Mouse (Mus musculus) gastrocnemius, postnatal 14 days (tissue): Measurements from ENCODE around the gene Cyp4a14. TPM values are rescaled to one million over a fixed set of nuclear protein-coding genes. Genes with fewer than 3 reads are reported as not detected.
"Not testable (repeated sequence)": the region's sequence is repeated elsewhere in the genome, so short reads cannot be mapped to it uniquely, and the experiment has no call there.

Experiments used
- DNase-seq: peaks from one replicate; pipeline ENCODE4 v3.0.0; 2021; ENCODE audit warnings: mixed read lengths
- intact Hi-C: fragments of 180-260 bp; cut with DNase I; formaldehyde crosslinking; loops from one replicate; pipeline ENCODE4 v1.15.1; 2025; ENCODE audit warnings: low total_unique reads
- long read RNA-seq, 2 experiments: library from polyadenylated mRNA; stranded (forward); transcript quantifications; one replicate each; pipeline ENCODE4 v2.0.0; 2021
- total RNA-seq, 2 experiments: library from RNA; stranded (reverse); gene quantifications; 2 replicates each; pipeline ENCODE4 v1.2.3; 2021

The Cyp4a14 gene
- not detected for total RNA-seq
- long read RNA-seq, experiment 1: 0 reads
- long read RNA-seq, experiment 2: 0 reads

DNA sequence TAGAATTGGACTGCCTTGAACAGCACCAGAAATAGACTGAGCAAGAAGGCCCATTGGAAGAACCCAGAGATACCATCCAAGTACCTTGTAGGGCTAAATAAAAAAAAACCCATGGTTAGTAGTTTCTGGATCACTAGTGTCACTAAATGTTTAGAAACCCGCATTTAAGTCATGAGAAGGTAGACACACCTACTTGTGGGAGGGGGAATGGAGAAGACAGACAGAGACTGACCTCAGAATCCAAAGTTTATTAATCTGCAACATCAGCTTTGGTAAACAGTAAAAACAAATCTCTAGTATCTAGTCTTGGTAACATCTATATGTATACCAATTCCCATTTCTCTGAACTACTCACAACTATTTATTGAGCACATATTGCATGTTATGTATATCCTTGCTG, at the start of gene Cyp4a14:
Gene Cyp4a14, minus strand, starts transcription at position 142 of the 400 bp plus-strand sequence.
- no peak for DNase-seq
- intact Hi-C loops: no loop called here

- DNase-seq: no peak
- intact Hi-C loops: no loop called here
Measured at GRCm38 (mm10) chr4:115545101-115545500, 49.2 kb upstream of the Cyp4a14 start.

- intact Hi-C loops: no loop called here
- DNase-seq: no peak
Measured at GRCm38 (mm10) chr4:115521766-115522165, 25.8 kb upstream of the Cyp4a14 start.

GRCm38 (mm10) chr4:115519444-115519843, 23.5 kb upstream of the Cyp4a14 start:
- no peak for DNase-seq
- intact Hi-C loops: no loop called here

DNA sequence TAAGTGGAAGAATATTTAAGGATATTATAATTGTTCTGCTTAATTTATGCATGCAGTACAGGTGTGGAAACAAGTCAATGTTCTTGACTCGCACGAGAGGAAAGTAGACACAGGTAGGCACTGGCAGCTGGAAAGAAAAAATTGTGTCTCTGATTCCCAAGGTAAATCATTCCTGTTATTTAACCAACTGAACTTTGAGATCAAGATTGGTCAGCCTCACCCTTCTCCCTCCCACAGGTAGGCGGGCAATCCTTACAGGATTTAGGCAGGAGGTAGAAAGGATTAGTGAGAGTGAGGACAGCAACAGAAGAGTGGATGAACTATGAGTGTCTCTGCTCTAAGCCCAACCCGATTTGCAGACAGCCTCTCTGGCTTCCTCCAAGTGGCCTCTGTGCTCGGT, 22.1 kb upstream of the Cyp4a14 start, which contains the start of gene Cyp4a10:
Gene Cyp4a10, plus strand, starts transcription at position 265 of the 400 bp plus-strand sequence.
- intact Hi-C loops, DNase-seq: not testable (repeated sequence)

- intact Hi-C loops, DNase-seq: not testable (repeated sequence)
Measured at GRCm38 (mm10) chr4:115513964-115514363, 18.0 kb upstream of the Cyp4a14 start.

GRCm38 (mm10) chr4:115497466-115497865, 1.5 kb upstream of the Cyp4a14 start:
- intact Hi-C loops: no loop called here
- no peak for DNase-seq

DNA sequence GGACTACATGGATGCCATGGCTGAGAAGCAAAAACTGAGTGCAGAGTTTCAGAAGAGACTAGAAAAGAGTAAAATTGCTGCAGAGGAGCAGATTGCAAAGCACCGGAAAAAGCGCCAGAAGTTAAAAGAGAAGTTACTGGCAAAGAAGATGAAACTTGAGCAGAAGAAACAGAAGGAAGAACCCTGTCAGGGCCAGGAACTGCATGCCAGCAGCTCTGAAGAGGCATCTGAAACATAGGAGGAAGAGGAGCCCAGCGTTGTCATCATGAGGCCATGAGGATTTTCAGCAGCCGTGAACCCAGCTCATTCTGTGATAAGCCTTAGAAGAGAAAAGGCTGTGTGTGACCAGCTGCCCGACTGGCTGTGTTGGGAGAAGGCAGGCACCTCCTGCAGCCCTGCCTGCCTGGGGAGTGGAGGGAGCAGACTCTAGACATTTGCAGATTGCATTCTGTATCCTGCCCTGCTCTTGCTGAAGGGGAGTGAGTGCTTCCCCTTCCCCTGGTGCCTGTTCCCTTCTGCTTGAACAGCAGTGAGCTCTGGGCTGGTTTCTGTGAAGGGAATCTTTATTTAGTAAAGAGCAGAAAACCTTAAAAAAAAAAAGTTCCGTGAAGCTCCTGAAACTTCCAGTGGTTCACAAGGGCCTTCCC, 14.8 kb downstream of the Cyp4a14 start:
- DNase-seq: no peak
- intact Hi-C loops: no loop called here

DNA sequence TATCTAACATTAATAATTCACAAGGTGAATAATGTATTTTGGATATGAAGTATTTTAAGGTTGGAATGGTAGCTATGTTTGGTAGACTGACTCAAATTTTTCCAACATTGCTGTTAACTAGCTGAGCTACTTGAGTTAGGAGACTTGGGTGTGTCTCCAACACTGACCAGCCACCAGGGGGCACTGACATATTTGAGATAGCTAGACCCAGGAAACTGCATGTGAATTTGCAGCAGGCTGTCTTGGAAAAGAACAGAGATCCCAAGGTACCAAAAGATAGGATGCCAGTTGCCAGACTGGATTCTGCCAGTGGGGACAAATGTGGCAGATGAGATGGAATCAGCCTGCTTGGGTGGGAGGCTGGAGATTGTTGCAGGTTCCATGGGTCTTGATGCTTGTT, 19.9 kb downstream of the Cyp4a14 start:
- not testable (repeated sequence) for DNase-seq
- intact Hi-C loops: loop anchor here (10.0 kb wide), 1 partner anchor 229 kb away; no protein-coding TSS in a partner anchor

GRCm38 (mm10) chr4:115473585-115473984, 22.4 kb downstream of the Cyp4a14 start:
- intact Hi-C loops: loop anchor here (10.0 kb wide), 1 partner anchor 231 kb away; no protein-coding TSS in a partner anchor

DNA sequence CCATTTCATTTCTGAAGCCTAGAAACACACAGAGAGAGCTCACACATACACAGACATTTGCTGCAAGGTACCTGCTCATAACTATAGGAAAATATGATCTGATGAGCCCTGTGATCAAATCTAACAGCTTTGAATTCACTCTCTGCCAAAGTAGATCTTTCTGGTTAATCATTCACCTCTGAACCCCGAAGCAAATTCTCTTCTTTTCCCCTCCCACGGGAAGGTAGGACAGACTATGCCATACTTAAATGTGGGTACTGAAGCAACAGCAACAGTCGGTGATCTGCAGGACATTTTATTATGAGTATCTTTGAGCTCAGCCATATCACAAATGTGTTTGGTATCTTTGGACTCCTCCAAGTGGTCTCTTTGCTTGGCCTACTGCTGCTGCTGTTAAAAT, 43.6 kb downstream of the Cyp4a14 start, which contains the start of gene Cyp4a30b:
Gene Cyp4a30b, plus strand, starts transcription at position 301 of the 400 bp plus-strand sequence.
- DNase-seq: no peak
- intact Hi-C loops: no loop called here

More at GRCm38 (mm10) chr4:115473585-115473984, 22.4 kb downstream of the Cyp4a14 start:
- not testable (repeated sequence) for DNase-seq

- intact Hi-C loops: no loop called here
Measured at GRCm38 (mm10) chr4:115450577-115451137, 45.3 kb downstream of the Cyp4a14 start.

More at GRCm38 (mm10) chr4:115450577-115451137, 45.3 kb downstream of the Cyp4a14 start:
- DNase-seq: no peak

Other genes with a start within 250 kb of the Cyp4a14 start
- not detected for gene Cyp4a12a, start 197.1 kb downstream of the Cyp4a14 start, total RNA-seq
- gene Cyp4a12b, start 84.5 kb downstream of the Cyp4a14 start, total RNA-seq: not detected
- not detected for gene Cyp4a30b, start 43.5 kb downstream of the Cyp4a14 start, total RNA-seq
- gene Cyp4a10, start 22.1 kb upstream of the Cyp4a14 start, total RNA-seq: not detected
- not detected for gene Cyp4a31, start 67.5 kb upstream of the Cyp4a14 start, total RNA-seq
- gene Cyp4a32, start 104.8 kb upstream of the Cyp4a14 start, total RNA-seq: not detected
- gene Cyp4b1, start 151.6 kb upstream of the Cyp4a14 start, total RNA-seq: 1 to 10 TPM; 1.7 to 3.1 TPM
- gene Efcab14, start 241.6 kb upstream of the Cyp4a14 start, total RNA-seq: 10 to 100 TPM; 25.0 to 27.2 TPM